Mouse (Mus musculus) heart, embryonic 10.5 days (tissue): ENCODE data around the gene Ensa. TPM values are rescaled to one million over a fixed set of nuclear protein-coding genes. Genes with fewer than 3 reads are reported as not detected.
A peak's percentile ranks its signal among the peaks of the same experiment; 100 is the strongest.
"Not testable (repeated sequence)": the region's sequence is repeated elsewhere in the genome, so short reads cannot be mapped to it uniquely, and the experiment has no call there.

ENCODE experiments used
- DNase-seq: peaks from one replicate; pipeline ENCODE4 v3.0.0-alpha.2; 2017; ENCODE audit warnings: low spot score
- H3K27ac ChIP-seq: fragments of 300-500 bp; sonication (generic); 2 replicates; pipeline ENCODE4 v1.5.1; 2016; ENCODE audit warnings: mild to moderate bottlenecking
- H3K27me3 ChIP-seq: fragments of 300-500 bp; sonication (generic); 2 replicates; pipeline ENCODE4 v1.6.1; 2016; ENCODE audit warnings: mild to moderate bottlenecking; ENCODE audit not compliant: poor library complexity, insufficient read depth, severe bottlenecking
- H3K36me3 ChIP-seq: fragments of 300-500 bp; sonication (generic); 2 replicates; pipeline ENCODE4 v1.6.1; 2016; ENCODE audit warnings: mild to moderate bottlenecking, moderate library complexity
- H3K4me1 ChIP-seq: fragments of 300-500 bp; sonication (generic); 2 replicates; pipeline ENCODE4 v1.6.1; 2016; ENCODE audit warnings: mild to moderate bottlenecking
- H3K4me3 ChIP-seq: fragments of 300-500 bp; sonication (generic); 2 replicates; pipeline ENCODE4 v1.5.1; 2016; ENCODE audit warnings: mild to moderate bottlenecking, moderate library complexity
- H3K9me3 ChIP-seq: fragments of 300-500 bp; sonication (generic); 2 replicates; pipeline ENCODE4 v1.6.1; 2016; ENCODE audit warnings: mild to moderate bottlenecking, moderate library complexity
- WGBS: fragments of 180-500 bp; shearing (Covaris S2); methylation state at CpG from one replicate; pipeline ENCODE4 v1.1.7; 2016; 5-methylcytosine and 5-hydroxymethylcytosine counted together
- polyA plus RNA-seq: library from polyadenylated mRNA; unstranded; fragments of >200 nt; fragmentation: Nextera tagmentation; extraction: Ambion mirVana; gene quantifications from 2 replicates; pipeline ENCODE4 v1.2.1, GENCODE M21; 2016

The Ensa gene
- 59.3 and 67.2 TPM in 2 replicates for polyA plus RNA-seq

GRCm38 (mm10) chr3:95624628-95625503 is at the start of gene Ensa:
TSS of gene Ensa (plus strand) at chr3:95624993.
- Histone ChIP-seq H3K27ac (peak within 1 kb of the TSS; percentile 94), H3K4me1 (peaks cover 14% of the 10 kb centered on the region)
- WGBS = 1% methylated on average over 44 of the region's 44 CpGs

GRCm38 (mm10) chr3:95587754-95588603 is 36.8 kb upstream of the Ensa start:
- WGBS = 54% methylated on average over 8 of the region's 8 CpGs
- Histone ChIP-seq H3K4me1 (peaks cover 5% of the 10 kb centered on the region; the same call in 1 of the 2 replicates), H3K4me3 (peak overlapping the region; percentile 78), H3K27ac (peak overlapping the region; percentile 60), H3K36me3 (peaks cover 13% of the 10 kb centered on the region; the same call in 1 of the 2 replicates), H3K27me3 (no peaks in the 10 kb centered on the region), H3K9me3 (no peaks in the 10 kb centered on the region)
- no peak for DNase-seq

More at GRCm38 (mm10) chr3:95624628-95625503, at the start of gene Ensa:
- H3K27me3 ChIP-seq = no peaks in the 10 kb centered on the region
- peaks cover 39% of the 10 kb centered on the region for H3K36me3 ChIP-seq
- peak; percentile 100 for DNase-seq
- H3K4me3 ChIP-seq = peak within 1 kb of the TSS; percentile 75
- no peaks in the 10 kb centered on the region for H3K9me3 ChIP-seq

DNA sequence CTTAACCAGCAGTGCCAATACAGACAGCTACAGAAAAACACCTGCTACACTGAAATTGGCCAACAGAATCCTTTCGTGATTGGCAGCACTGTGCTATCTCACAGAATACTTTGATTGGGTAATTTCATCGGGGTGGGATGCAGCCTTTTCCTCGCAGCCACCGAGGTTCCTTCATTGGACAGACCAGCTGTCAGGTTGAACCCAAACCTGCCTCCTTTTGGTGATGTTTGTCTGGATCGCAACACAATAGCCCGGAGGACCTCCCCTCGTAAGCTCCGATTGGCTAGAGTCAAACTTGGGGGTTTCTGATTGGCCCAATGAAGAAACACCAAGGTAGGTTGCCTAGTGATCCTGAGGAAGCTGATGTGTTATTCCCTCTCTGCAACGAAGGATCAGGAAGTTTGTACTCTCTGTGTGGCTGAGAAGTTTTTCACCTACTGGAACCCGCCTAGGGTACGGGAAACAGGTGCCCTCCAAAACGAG is 36.1 kb upstream of the Ensa start, which contains the start of gene Golph3l:
TSS of gene Golph3l (plus strand) at position 331 of the 483 bp plus-strand sequence.
- WGBS = 1% methylated on average over 12 of the region's 12 CpGs
- H3K27ac ChIP-seq = peak within 1 kb of the TSS; percentile 83
- DNase-seq = peak; percentile 99
- peaks cover 18% of the 10 kb centered on the region; the same call in 1 of the 2 replicates for H3K36me3 ChIP-seq
- H3K9me3 ChIP-seq = no peaks in the 10 kb centered on the region
- peak within 1 kb of the TSS; percentile 78 for H3K4me3 ChIP-seq
- H3K4me1 ChIP-seq = peaks cover 5% of the 10 kb centered on the region; the same call in 1 of the 2 replicates
- no peaks in the 10 kb centered on the region for H3K27me3 ChIP-seq

DNA sequence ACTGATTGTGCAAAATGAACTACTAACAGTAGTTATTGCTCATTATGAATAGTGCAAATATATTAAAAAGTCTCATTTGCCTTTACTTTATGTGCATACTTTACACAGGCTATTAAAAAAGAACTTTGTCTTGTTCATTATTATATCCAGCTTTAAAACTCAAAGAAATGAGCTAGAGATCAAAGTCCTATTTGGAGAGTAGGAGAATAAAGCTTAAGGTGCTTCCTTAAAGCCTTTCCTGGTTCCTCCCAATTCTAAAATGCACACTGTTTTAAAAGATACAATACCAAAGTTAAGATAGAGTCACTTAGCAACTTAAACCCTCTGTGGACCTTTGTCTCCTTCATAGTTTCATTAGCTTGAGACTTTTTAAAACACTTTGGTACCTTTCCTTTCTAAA is 26.1 kb upstream of the Ensa start:
- no peak overlapping the region for H3K4me3 ChIP-seq
- DNase-seq = no peak
- no peaks in the 10 kb centered on the region for H3K4me1 ChIP-seq
- H3K36me3 ChIP-seq = peaks cover 35% of the 10 kb centered on the region
- no peaks in the 10 kb centered on the region for H3K9me3 ChIP-seq
- no peaks in the 10 kb centered on the region for H3K27me3 ChIP-seq
- H3K27ac ChIP-seq = no peak overlapping the region

- Histone ChIP-seq H3K4me1 (no peaks in the 10 kb centered on the region), H3K27me3 (no peaks in the 10 kb centered on the region), H3K27ac (no peak overlapping the region), H3K36me3 (peaks cover 27% of the 10 kb centered on the region), H3K9me3 (no peaks in the 10 kb centered on the region), H3K4me3 (no peak overlapping the region)
- 87% methylated on average over 3 of the region's 3 CpGs for WGBS
- no peak for DNase-seq
Observed at GRCm38 (mm10) chr3:95601287-95601686, 23.5 kb upstream of the Ensa start.

DNA sequence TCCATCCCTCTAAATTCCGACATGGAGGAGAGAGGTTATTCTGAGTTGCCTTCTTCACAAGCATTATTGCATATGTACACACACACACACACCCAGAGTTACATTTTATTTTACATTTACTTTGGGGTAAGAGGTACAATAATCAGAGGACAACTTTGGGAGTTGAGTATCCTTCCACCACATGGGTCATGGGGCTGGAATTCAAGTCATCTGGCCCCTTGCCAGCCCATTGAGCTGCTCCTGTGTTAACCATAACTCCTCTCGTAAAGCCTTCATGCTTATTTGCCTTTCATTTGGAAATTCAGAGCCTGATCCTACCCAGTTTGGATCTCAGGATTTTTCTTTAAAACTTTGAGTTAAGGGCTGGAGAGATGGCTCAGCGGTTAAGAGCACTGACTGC is 18.7 kb upstream of the Ensa start:
- DNase-seq = no peak
- no peaks in the 10 kb centered on the region for H3K4me1 ChIP-seq
- H3K27me3 ChIP-seq = no peaks in the 10 kb centered on the region
- 89% methylated on average over 3 of the region's 3 CpGs for WGBS
- peaks cover 47% of the 10 kb centered on the region for H3K36me3 ChIP-seq
- no peak overlapping the region for H3K27ac ChIP-seq
- H3K4me3 ChIP-seq = no peak overlapping the region
- no peaks in the 10 kb centered on the region for H3K9me3 ChIP-seq

GRCm38 (mm10) chr3:95609195-95609594 is 15.6 kb upstream of the Ensa start:
- no peak overlapping the region for H3K27ac ChIP-seq
- 68% methylated on average over 3 of the region's 3 CpGs for WGBS
- DNase-seq = no peak
- H3K4me1 ChIP-seq = no peaks in the 10 kb centered on the region
- H3K36me3 ChIP-seq = peaks cover 56% of the 10 kb centered on the region
- no peaks in the 10 kb centered on the region for H3K9me3 ChIP-seq
- no peaks in the 10 kb centered on the region for H3K27me3 ChIP-seq
- no peak overlapping the region for H3K4me3 ChIP-seq

DNA sequence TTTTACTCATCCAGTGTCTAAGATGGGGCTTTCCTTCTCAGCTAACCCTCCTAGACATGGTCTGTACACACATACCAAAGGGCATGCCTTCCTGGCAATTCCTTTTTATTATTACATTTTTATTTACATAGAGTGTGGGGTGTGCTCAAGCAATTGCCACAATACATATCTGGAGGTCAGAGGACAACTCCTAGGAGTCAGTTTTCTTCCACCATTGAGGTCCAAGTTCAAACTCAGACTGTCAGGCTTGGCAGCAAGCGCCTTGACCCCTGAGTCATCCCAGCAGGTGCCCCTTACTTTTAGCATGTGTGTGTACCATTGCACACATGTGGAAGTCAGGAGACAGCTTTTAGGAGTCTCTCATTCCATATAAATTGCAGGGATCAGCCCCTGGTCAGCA is 10.8 kb upstream of the Ensa start:
- H3K4me1 ChIP-seq = no peaks in the 10 kb centered on the region
- no peaks in the 10 kb centered on the region for H3K9me3 ChIP-seq
- no peak overlapping the region for H3K27ac ChIP-seq
- H3K36me3 ChIP-seq = peaks cover 56% of the 10 kb centered on the region
- DNase-seq = no peak
- 100% methylated on average over 1 of the region's 1 CpGs for WGBS
- no peak overlapping the region for H3K4me3 ChIP-seq
- H3K27me3 ChIP-seq = no peaks in the 10 kb centered on the region

GRCm38 (mm10) chr3:95618511-95618910 is 6.3 kb upstream of the Ensa start:
- WGBS = 79% methylated on average over 1 of the region's 1 CpGs
- Histone ChIP-seq H3K36me3 (peaks cover 45% of the 10 kb centered on the region), H3K9me3 (no peaks in the 10 kb centered on the region), H3K4me3 (no peak overlapping the region), H3K27me3 (no peaks in the 10 kb centered on the region), H3K27ac (no peak overlapping the region), H3K4me1 (peaks cover 1% of the 10 kb centered on the region)
- DNase-seq = no peak

GRCm38 (mm10) chr3:95621241-95621640 is 3.6 kb upstream of the Ensa start:
- H3K27ac ChIP-seq = no peak overlapping the region
- DNase-seq = no peak
- H3K9me3 ChIP-seq = no peaks in the 10 kb centered on the region
- H3K4me1 ChIP-seq = peaks cover 13% of the 10 kb centered on the region
- no peak overlapping the region for H3K4me3 ChIP-seq
- peaks cover 36% of the 10 kb centered on the region for H3K36me3 ChIP-seq
- no peaks in the 10 kb centered on the region for H3K27me3 ChIP-seq
- WGBS = 58% methylated on average over 1 of the region's 1 CpGs

- WGBS = 90% methylated on average over 20 of the region's 20 CpGs
- Histone ChIP-seq H3K4me1 (peaks cover 14% of the 10 kb centered on the region), H3K36me3 (peaks cover 35% of the 10 kb centered on the region)
- not testable (repeated sequence) for H3K27me3 ChIP-seq, H3K27ac ChIP-seq, H3K4me3 ChIP-seq, DNase-seq, H3K9me3 ChIP-seq
Observed at GRCm38 (mm10) chr3:95622421-95622820, 2.4 kb upstream of the Ensa start.

GRCm38 (mm10) chr3:95623551-95623950 is 1.2 kb upstream of the Ensa start:
- no peaks in the 10 kb centered on the region for H3K9me3 ChIP-seq
- peaks cover 14% of the 10 kb centered on the region for H3K4me1 ChIP-seq
- 0 out of 2 replicates have a peak overlapping the region, but pooled peaks have one; percentile 94 for H3K27ac ChIP-seq
- WGBS = 60% methylated on average over 2 of the region's 2 CpGs
- no peak overlapping the region for H3K4me3 ChIP-seq
- no peak for DNase-seq
- no peaks in the 10 kb centered on the region for H3K27me3 ChIP-seq
- peaks cover 35% of the 10 kb centered on the region for H3K36me3 ChIP-seq
